Mouse (Mus musculus): ENCODE data around the gene Fxyd3. TPM values are rescaled to one million over a fixed set of nuclear protein-coding genes. Genes with fewer than 3 reads are reported as not detected.

Fxyd3 gene
- polyA plus RNA-seq, 1 experiment from 2014 or later: not detected

DNA sequence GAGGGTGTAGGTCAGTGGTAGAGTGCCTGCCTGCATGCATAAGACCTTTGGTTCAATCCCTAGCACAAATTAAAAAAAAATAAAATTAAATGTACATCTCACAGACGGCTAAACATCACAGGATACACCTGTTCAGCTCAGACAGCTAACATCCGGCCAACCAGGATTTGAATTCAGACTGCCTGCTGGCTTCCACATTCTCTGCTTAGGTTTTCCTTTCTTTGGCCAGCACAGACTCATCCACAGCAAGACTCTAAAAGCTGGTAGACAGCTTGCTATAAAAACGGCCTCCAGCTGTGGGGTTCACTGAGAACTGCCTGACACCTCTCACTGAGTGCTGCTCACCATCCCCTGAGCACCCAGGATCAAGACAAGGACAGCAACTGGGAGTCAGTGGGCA is 29.7 kb upstream of the Fxyd3 start:
- Histone ChIP-seq H3K36me3 (ENCODE audit: control insufficient read depth, insufficient read depth, low read length) (no peaks in the 10 kb centered on the region), H3K9ac (ENCODE audit: low read depth, low read length) (no peak overlapping the region), H3K27ac (ENCODE audit: low read length) (no peak overlapping the region), H3K9me3 (replicated peaks; ENCODE audit: control insufficient read depth, low read length, poor library complexity, severe bottlenecking) (no peaks in the 10 kb centered on the region), H3K4me1 (ENCODE audit: control insufficient read depth, insufficient read depth, low read length) (no peaks in the 10 kb centered on the region), H3K4me3 (ENCODE audit: low read depth, low read length) (no peak overlapping the region), H3K27me3 (ENCODE audit: control insufficient read depth, insufficient read depth, low read depth, low read length) (no peaks in the 10 kb centered on the region), H3K4me2 (ENCODE audit: low read length) (no peak overlapping the region)
- no peak for ATAC-seq
- 61% methylated on average over 3 of the region's 3 CpGs for WGBS

DNA sequence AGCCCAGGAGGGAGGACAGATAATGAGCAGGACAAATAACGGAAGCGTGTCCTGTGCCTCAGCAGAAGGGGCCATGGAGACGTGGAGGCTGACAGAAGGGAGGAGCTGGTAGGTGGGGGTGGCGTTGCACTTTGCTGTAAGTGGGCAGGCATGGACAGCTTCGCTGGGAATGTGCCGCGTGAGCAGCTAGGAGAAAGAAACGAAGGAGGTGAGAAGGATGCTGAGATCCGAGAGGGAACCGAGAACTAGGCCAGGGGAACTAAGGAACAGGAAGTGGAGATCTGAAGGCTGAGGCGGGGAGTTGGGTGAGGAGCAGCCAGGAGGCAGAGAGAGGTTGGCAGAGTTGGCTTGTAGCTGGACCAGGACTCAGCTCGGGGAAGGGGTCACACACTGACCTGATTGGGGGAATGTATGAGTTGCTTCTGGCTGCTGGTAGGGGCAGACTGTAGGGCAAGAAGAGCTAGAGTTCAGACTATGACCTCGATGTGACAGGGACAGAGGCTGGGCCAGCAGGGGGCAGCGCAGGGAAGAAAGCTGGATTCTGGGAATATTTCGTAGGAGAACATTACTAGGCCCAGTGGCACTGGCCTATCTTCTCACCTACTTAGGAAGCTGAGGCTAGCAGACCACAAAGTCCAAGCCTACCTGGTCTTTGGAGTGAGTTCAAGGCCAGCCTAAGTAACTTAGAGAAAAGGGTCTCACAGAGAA is 28.7 kb upstream of the Fxyd3 start:
- Histone ChIP-seq H3K4me3 (ENCODE audit: low read depth, low read length) (no peak overlapping the region), H3K27me3 (ENCODE audit: control insufficient read depth, insufficient read depth, low read depth, low read length) (no peaks in the 10 kb centered on the region), H3K4me1 (ENCODE audit: control insufficient read depth, insufficient read depth, low read length) (no peaks in the 10 kb centered on the region), H3K36me3 (ENCODE audit: control insufficient read depth, insufficient read depth, low read length) (no peaks in the 10 kb centered on the region), H3K9ac (ENCODE audit: low read depth, low read length) (0 out of 2 replicates have a peak overlapping the region, but pooled peaks have one; percentile 15), H3K4me2 (ENCODE audit: low read length) (no peak overlapping the region), H3K9me3 (replicated peaks; ENCODE audit: control insufficient read depth, low read length, poor library complexity, severe bottlenecking) (no peaks in the 10 kb centered on the region), H3K27ac (ENCODE audit: low read length) (no peak overlapping the region)
- WGBS: 69% methylated on average over 15 of the region's 15 CpGs
- ATAC-seq: no peak

DNA sequence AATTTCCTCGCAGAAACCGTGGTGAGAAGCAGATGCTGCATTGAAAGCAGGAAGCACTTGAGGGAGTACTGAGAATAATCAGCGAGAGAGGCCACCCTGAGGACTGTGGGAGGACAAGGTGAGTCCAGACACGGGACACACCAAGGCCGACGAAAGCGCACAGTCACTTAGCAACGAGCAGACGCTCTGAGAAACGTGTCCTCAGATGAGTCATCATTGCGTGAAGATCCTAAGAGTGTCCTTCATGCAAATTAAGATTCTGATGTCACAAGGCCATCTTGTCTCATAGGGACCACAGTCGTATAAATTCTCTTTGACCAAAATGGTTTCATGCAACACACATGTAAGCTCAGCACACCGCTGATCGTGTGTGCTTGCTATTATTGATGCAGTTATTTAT is 24.3 kb upstream of the Fxyd3 start:
- no peak overlapping the region for H3K4me3 ChIP-seq (ENCODE audit: low read depth, low read length)
- H3K9ac ChIP-seq (ENCODE audit: low read depth, low read length): no peak overlapping the region
- H3K4me2 ChIP-seq (ENCODE audit: low read length): no peak overlapping the region
- H3K4me1 ChIP-seq (ENCODE audit: control insufficient read depth, insufficient read depth, low read length): peaks cover 4% of the 10 kb centered on the region; the same call in 1 of the 2 replicates
- ATAC-seq: no peak
- no peak overlapping the region for H3K27ac ChIP-seq (ENCODE audit: low read length)
- H3K36me3 ChIP-seq (ENCODE audit: control insufficient read depth, insufficient read depth, low read length): no peaks in the 10 kb centered on the region
- no peaks in the 10 kb centered on the region for H3K27me3 ChIP-seq (ENCODE audit: control insufficient read depth, insufficient read depth, low read depth, low read length)
- 86% methylated on average over 14 of the region's 14 CpGs for WGBS
- H3K9me3 ChIP-seq (replicated peaks; ENCODE audit: control insufficient read depth, low read length, poor library complexity, severe bottlenecking): no peaks in the 10 kb centered on the region

- Histone ChIP-seq H3K27ac (ENCODE audit: low read length) (no peak overlapping the region), H3K36me3 (ENCODE audit: control insufficient read depth, insufficient read depth, low read length) (no peaks in the 10 kb centered on the region), H3K4me3 (ENCODE audit: low read depth, low read length) (no peak overlapping the region), H3K9me3 (replicated peaks; ENCODE audit: control insufficient read depth, low read length, poor library complexity, severe bottlenecking) (no peaks in the 10 kb centered on the region), H3K27me3 (ENCODE audit: control insufficient read depth, insufficient read depth, low read depth, low read length) (no peaks in the 10 kb centered on the region), H3K9ac (ENCODE audit: low read depth, low read length) (no peak overlapping the region), H3K4me1 (ENCODE audit: control insufficient read depth, insufficient read depth, low read length) (peaks cover 4% of the 10 kb centered on the region; the same call in 1 of the 2 replicates), H3K4me2 (ENCODE audit: low read length) (no peak overlapping the region)
- 89% methylated on average over 6 of the region's 6 CpGs for WGBS
- no peak for ATAC-seq
Observed at GRCm38 (mm10) chr7:31099612-31099982, 23.1 kb upstream of the Fxyd3 start.

DNA sequence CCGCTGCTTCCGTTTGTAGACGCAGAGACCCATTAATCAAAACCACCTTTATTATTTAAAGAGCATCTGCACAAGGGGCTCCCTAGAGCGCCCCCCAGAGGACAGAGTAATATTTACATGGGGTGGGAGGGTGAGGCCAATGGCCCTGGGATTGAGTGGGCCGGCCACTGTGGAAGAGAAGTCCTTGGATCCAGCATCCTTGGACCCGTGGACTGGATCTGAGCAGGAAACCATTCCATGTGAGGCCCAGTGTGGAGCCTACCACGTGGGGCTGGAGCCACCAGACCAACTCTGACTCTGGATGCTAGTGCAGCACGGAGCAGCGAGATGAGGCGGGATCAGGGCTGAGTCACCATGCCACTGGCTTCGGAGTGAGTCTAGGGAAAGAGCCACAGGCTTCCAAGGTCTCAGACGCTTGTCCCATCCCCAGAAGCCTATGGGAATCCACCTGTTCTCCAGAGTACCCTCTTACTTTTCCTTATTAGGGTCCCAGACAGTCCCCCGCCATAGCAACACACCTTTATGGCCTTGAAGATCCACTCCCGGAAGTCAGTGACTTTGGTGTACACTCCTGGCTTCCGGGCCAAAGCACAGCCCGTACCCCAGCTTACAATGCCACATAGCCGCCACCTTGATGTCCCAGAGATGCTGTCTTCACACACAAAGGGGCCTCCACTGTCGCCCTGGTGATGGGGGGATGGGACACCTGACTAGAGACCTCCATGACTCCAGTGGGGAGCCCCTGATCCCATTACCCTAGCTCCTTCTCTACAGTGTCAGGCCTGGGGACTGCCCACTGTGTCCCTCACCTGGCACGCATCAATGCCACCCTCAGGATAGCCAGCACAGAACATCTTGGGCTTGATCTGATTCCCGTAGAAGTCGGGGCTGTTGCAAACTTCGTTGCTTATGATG is 22.4 kb upstream of the Fxyd3 start:
- H3K4me3 ChIP-seq (ENCODE audit: low read depth, low read length): no peak overlapping the region
- H3K4me2 ChIP-seq (ENCODE audit: low read length): no peak overlapping the region
- WGBS: 82% methylated on average over 22 of the region's 22 CpGs
- no peak overlapping the region for H3K9ac ChIP-seq (ENCODE audit: low read depth, low read length)
- no peaks in the 10 kb centered on the region for H3K9me3 ChIP-seq (replicated peaks; ENCODE audit: control insufficient read depth, low read length, poor library complexity, severe bottlenecking)
- peaks cover 4% of the 10 kb centered on the region; the same call in 1 of the 2 replicates for H3K4me1 ChIP-seq (ENCODE audit: control insufficient read depth, insufficient read depth, low read length)
- no peaks in the 10 kb centered on the region for H3K36me3 ChIP-seq (ENCODE audit: control insufficient read depth, insufficient read depth, low read length)
- no peak overlapping the region for H3K27ac ChIP-seq (ENCODE audit: low read length)
- H3K27me3 ChIP-seq (ENCODE audit: control insufficient read depth, insufficient read depth, low read depth, low read length): no peaks in the 10 kb centered on the region
- 0 out of 2 replicates have a peak, but pooled peaks have one; percentile 24 for ATAC-seq

- Histone ChIP-seq H3K9ac (ENCODE audit: low read depth, low read length) (peak overlapping the region; percentile 43; the same call in 1 of the 2 replicates), H3K36me3 (ENCODE audit: control insufficient read depth, insufficient read depth, low read length) (no peaks in the 10 kb centered on the region), H3K4me2 (ENCODE audit: low read length) (peak overlapping the region; percentile 46), H3K4me1 (ENCODE audit: control insufficient read depth, insufficient read depth, low read length) (peaks cover 4% of the 10 kb centered on the region; the same call in 1 of the 2 replicates), H3K4me3 (ENCODE audit: low read depth, low read length) (peak overlapping the region; percentile 13; the same call in 1 of the 2 replicates), H3K27ac (ENCODE audit: low read length) (no peak overlapping the region), H3K27me3 (ENCODE audit: control insufficient read depth, insufficient read depth, low read depth, low read length) (no peaks in the 10 kb centered on the region), H3K9me3 (replicated peaks; ENCODE audit: control insufficient read depth, low read length, poor library complexity, severe bottlenecking) (no peaks in the 10 kb centered on the region)
- 40% methylated on average over 20 of the region's 20 CpGs for WGBS
- peak; percentile 94 for ATAC-seq
Observed at GRCm38 (mm10) chr7:31097583-31098248, 21.2 kb upstream of the Fxyd3 start.

GRCm38 (mm10) chr7:31096892-31097564 is 20.5 kb upstream of the Fxyd3 start:
- 71% methylated on average over 9 of the region's 9 CpGs for WGBS
- no peaks in the 10 kb centered on the region for H3K36me3 ChIP-seq (ENCODE audit: control insufficient read depth, insufficient read depth, low read length)

GRCm38 (mm10) chr7:31094774-31095501 is 18.4 kb upstream of the Fxyd3 start:
- Histone ChIP-seq H3K9ac (ENCODE audit: low read depth, low read length) (no peak overlapping the region), H3K36me3 (ENCODE audit: control insufficient read depth, insufficient read depth, low read length) (no peaks in the 10 kb centered on the region), H3K4me2 (ENCODE audit: low read length) (no peak overlapping the region), H3K9me3 (replicated peaks; ENCODE audit: control insufficient read depth, low read length, poor library complexity, severe bottlenecking) (no peaks in the 10 kb centered on the region), H3K4me1 (ENCODE audit: control insufficient read depth, insufficient read depth, low read length) (peaks cover 4% of the 10 kb centered on the region; the same call in 1 of the 2 replicates), H3K27ac (ENCODE audit: low read length) (no peak overlapping the region), H3K27me3 (ENCODE audit: control insufficient read depth, insufficient read depth, low read depth, low read length) (no peaks in the 10 kb centered on the region), H3K4me3 (ENCODE audit: low read depth, low read length) (no peak overlapping the region)
- 24% methylated on average over 11 of the region's 12 CpGs for WGBS
- no peak for ATAC-seq

More at GRCm38 (mm10) chr7:31096892-31097564, 20.5 kb upstream of the Fxyd3 start:
- Histone ChIP-seq H3K4me1 (ENCODE audit: control insufficient read depth, insufficient read depth, low read length) (peaks cover 4% of the 10 kb centered on the region; the same call in 1 of the 2 replicates), H3K27me3 (ENCODE audit: control insufficient read depth, insufficient read depth, low read depth, low read length) (no peaks in the 10 kb centered on the region), H3K9ac (ENCODE audit: low read depth, low read length) (no peak overlapping the region), H3K27ac (ENCODE audit: low read length) (no peak overlapping the region), H3K4me3 (ENCODE audit: low read depth, low read length) (no peak overlapping the region), H3K4me2 (ENCODE audit: low read length) (no peak overlapping the region), H3K9me3 (replicated peaks; ENCODE audit: control insufficient read depth, low read length, poor library complexity, severe bottlenecking) (no peaks in the 10 kb centered on the region)
- ATAC-seq: no peak

Data from midbrain, embryonic 16.5 days (tissue).